Mouse (Mus musculus): ENCODE measurements around the gene Igfbp2.

Igfbp2 gene

DNA sequence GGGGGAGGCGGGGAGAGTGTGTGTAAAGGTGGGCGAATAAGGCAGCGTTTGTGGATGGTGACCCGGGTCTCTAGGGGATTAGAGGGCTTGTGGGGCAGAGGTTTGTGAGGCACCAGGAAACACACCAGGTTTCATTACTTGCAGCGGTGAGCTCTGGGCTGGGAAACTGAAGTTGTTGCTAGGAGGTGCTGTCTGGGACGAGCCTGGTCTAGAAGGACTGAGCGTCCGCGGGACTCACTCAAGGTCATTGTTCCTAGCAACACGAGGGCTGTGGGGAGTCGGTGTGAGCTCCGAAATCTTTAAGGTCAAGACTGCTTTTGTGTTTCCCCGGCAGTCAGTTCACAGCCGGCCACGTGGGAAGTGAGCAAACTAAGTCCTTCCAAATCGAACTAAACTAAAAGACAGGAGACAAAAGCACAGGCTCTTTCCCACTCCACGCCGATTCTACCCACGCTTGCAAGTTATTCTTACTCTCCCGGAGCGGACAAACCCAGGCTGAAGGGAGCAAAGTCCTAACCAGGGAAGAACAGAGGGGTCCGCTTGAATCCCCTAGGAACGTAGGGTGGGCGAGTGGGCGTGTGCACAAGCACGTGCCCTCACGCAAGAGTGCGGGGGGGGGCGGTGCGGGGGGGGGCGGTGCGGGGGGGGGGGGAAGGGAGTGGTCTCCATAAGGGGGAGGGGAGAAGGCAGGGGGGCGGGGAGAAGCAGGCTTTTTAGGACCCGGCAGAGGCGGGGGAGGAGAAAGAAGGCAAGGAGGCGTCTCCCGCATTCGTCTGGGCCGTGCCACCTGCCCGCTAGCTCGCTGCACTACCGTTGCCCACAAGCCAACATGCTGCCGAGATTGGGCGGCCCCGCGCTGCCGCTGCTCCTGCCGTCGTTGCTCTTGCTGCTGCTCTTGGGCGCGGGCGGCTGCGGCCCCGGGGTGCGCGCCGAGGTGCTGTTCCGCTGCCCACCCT, at the start of gene Igfbp2:
TSS of gene Igfbp2 (plus strand) at position 753 of the 956 bp plus-strand sequence.
- DNase-seq (ENCODE audit: low spot score), result no peak

- DNase-seq (ENCODE audit: low spot score), result no peak
Observed at GRCm38 (mm10) chr1:72778789-72779188, 45.5 kb upstream of the Igfbp2 start.

DNA sequence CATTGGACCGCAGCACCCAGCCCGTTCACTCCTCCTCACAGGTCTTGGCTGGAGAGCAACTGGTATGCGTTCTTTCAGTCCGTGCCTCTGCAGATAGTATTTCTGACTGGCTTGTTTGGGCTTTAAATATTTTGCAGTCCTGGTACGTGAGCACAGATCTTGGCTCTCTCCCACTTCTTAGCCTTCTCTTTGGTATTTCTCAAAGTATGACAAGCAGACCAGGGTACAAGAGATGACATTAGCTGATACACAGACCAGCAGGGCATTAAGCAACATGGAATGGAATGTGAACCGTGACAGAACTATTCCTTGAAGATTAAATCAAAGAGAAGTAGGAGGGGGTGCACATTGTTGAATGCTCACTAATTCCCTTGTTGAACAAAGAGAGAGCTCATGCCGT, 43.6 kb upstream of the Igfbp2 start:
- DNase-seq (ENCODE audit: low spot score), result no peak

GRCm38 (mm10) chr1:72783341-72783740, 41.0 kb upstream of the Igfbp2 start:
- no peak for DNase-seq (ENCODE audit: low spot score)

DNA sequence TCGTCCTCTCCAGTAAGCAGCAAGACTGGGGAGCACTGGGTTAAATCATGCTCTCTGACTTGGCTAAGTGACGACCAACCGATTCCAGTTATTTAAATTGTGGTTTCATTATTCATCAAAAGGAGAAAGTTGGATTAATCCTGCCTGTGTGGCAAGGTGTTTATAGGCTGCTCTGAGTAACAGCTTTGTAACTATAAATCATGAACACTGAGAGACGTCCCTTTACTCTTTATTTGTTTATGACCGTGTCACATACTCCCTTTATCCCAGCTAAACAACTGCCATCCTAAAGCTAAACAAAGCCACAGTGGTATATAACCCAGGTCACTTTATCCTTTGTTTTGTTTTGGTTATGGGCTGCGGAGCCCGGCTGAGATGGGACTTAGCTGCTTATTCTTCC, 40.3 kb upstream of the Igfbp2 start:
- DNase-seq (ENCODE audit: low spot score), result no peak

- DNase-seq (ENCODE audit: low spot score), result no peak
Observed at GRCm38 (mm10) chr1:72790670-72791069, 33.6 kb upstream of the Igfbp2 start.

GRCm38 (mm10) chr1:72791743-72792142, 32.6 kb upstream of the Igfbp2 start:
- DNase-seq (ENCODE audit: low spot score), result no peak

DNA sequence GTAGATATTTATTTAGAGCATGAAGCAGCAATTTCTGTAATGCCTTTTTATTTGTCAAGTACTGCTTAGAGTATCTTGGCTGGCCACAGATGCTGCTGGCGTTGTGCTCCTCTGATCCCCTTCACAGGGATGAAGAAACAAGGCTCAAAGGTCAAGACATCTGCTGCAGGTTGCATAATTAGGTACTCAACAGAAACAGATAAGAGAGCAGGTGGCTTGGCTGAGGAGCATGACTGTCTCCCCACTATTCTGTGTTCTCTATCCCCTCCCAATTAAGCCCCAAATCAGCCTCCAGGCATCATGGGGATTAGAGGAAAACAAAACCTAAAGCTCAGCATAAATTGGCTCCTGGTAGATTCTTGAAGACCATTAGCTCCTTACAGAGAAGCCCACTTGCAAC, 32.0 kb upstream of the Igfbp2 start:
- no peak for DNase-seq (ENCODE audit: low spot score)

- no peak for DNase-seq (ENCODE audit: low spot score)
Observed at GRCm38 (mm10) chr1:72793230-72793629, 31.1 kb upstream of the Igfbp2 start.

- no peak for DNase-seq (ENCODE audit: low spot score)
Observed at GRCm38 (mm10) chr1:72796128-72796527, 28.2 kb upstream of the Igfbp2 start.

DNA sequence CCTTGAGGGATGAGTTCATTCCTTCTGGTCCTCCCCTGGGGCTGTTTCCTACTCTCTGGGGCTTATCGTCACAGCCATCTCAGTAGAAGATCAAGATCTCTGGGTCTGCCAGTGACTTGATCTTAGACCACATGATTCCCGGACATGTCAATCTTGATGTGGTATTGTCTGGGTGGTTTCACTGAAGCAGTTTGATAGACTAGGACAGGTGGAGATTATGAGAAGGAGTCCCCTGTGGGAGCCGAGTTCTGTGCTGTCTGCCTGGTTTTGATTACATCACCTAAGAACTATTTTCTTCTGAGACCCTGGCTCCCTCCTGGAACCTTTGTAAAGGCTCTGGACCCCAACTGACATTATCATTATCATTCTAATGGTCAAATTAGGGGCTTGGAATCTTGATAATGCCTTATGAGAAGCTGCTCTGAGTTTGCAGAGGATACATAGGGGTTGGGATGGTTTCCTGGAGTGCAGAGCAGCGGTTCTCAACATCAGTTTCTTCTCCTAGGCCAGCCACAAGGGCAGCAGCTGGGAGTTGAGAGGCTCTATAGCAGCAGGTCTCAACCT, 27.1 kb upstream of the Igfbp2 start:
- DNase-seq (ENCODE audit: low spot score), result no peak

- DNase-seq (ENCODE audit: low spot score), result no peak
Observed at GRCm38 (mm10) chr1:72798441-72798840, 25.9 kb upstream of the Igfbp2 start.

DNA sequence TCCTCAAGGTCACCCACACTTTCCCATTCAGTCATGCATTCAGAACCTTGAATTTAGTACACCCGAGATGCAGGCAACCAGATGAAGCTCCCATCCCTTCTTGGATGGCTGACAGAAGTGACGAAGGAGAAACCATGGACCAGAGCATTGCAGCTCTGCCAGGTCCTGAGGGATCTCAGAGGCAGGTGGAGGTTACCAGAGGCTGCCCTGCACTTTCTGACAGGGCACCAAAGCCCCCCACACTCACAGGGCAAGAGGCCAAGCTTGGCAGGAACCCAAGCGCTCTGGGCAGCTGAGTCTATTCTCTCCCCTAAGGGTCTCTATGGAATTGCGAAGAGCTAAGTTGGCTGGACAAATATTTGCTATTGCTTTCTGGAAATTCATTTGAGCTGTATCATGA, 20.3 kb upstream of the Igfbp2 start:
- DNase-seq (ENCODE audit: low spot score), result no peak

GRCm38 (mm10) chr1:72805037-72805436, 19.3 kb upstream of the Igfbp2 start:
- DNase-seq (ENCODE audit: low spot score), result no peak

- DNase-seq (ENCODE audit: low spot score), result no peak
Observed at GRCm38 (mm10) chr1:72805476-72806043, 18.7 kb upstream of the Igfbp2 start.

DNA sequence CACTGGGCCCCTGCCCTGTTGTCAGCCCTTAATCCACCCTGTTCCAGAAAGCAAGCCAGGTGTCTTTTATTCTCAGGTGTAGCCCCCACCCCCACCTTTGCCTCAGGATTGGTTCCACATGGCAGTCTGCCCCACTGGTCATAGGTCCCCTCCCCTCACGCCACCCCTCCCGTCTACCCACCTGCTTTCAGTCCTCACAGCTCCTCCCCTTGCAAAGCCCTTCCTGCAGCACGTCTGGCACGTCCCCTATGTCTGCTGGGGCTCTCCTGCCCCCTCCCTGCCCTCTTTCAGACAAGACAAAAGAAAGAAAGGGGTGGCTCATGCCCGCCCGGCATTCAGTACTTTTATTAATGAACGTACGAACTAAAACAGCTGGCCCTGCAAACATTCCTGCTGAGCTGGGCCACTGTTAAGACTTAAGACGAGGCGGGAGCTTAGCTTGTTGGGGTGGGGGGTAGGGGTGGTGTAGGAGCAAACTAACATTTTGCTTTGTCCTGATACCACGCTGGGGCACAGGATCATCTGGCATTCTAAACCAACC, 18.2 kb upstream of the Igfbp2 start:
- no peak for DNase-seq (ENCODE audit: low spot score)

DNA sequence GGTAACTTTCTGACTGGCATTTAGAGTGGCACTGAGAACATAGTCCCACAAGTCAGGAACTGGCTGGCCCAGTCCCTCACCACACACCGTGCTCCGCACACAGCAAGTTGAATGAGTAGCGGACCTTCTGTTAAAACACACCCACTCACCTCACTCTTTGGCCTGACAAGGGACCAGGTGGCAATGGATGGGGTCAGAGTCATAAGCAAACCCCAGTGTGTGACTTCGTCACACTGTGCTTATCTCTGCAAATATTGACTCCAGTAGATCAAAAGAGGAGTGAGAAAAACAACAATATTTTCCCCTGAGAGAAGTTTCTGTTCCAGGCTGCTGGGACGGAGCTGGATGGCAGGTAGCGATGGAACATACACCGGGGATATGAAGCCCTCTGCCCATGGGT, 15.0 kb upstream of the Igfbp2 start:
- no peak for DNase-seq (ENCODE audit: low spot score)

DNA sequence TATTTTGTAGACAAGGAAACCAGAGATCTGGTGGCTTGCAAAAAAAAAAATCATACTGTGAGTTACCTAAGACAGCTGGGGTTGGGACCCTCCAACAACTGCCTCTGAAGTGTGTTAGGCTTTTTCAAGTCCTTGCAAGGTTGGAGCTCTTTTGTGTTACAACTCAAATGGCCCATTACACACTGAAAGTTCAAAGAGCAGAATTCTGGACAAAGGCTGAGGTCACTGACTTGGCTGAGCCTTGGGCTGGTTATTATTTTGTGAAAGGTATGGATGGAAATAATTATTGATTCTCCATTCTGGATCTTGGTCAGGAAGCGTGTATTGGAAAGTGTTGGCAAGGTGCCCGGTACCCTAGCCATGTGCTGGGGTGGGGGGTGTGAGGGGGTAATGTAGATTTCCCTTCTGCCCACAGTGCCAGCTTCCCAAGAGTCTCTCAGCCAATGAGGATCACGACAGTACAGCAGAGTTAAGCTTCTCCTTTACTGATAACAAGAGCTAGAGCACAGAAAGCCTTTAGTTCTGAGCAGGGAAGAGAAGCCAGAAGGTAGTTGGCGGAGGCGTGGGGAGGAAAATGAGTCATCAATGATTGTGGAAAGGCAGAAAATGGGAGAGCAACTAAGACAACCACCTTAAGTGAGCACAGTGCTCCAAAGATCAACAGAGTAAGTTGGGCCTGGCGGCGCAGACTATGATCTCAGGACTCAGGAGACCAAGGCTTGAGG, 14.2 kb upstream of the Igfbp2 start:
- no peak for DNase-seq (ENCODE audit: low spot score)

DNA sequence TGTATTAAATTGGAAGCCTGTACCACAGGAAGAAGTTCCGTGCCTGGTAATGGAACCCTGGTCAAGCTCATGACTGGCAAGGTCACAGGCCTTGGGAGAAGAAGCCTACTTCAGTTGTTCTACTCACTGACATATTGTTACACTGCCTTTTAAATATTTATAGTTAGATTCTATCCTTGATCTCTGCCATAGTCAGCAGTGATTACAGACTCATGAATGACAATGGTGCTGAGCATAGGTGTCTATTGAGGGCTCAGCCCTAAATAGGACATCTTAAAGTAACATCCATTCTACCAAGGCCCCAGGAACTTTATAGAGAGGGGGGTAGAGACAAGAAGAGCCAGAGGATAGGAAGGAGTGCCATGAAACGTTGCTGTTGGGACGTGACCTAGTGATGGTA, 13.2 kb upstream of the Igfbp2 start:
- DNase-seq (ENCODE audit: low spot score), result no peak

GRCm38 (mm10) chr1:72813089-72813638, 11.1 kb upstream of the Igfbp2 start:
- no peak for DNase-seq (ENCODE audit: low spot score)

DNA sequence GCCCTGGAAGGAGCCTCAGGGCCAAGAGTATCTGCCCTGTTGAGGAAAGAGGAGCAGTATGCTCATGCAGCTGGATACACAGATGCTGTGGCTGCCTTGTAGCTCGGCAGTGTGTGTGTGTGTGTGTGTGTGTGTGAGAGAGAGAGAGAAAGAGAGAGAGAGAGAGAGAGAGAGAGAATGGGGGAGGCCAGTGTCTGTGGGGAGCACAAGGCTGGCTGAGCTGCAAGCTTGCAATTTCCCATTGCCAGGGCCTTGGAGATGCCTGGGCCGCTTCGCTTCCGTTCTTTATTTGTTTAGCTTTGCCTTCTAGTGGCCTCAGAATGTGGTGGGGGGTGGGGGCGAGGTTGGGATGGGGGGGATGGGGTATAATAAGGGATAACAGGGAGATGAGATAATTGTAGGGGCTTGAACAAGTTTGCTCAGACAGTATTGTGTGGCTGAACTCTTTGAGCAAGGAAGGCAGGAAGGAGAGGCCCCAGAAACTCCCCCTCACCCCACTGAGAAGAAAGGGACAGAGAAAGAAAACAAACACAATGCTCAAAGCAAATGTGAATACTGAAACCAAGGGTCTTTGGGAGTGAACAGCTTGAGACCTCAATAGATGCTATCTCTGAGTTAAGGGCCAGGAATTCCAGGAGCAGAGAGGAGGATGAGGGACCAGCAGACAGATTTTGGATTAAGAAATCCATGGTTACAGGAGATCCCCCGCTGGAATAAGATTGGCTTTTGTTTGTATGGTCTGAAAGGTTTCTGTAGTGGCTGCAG, 10.5 kb upstream of the Igfbp2 start:
- no peak for DNase-seq (ENCODE audit: low spot score)
